Mouse (Mus musculus) heart, embryonic 16.5 days (tissue): ENCODE measurements around the gene Lrrc1. TPM values are rescaled to one million over a fixed set of nuclear protein-coding genes. Genes with fewer than 3 reads are reported as not detected.

ENCODE experiments used
- ATAC-seq: fragments of 200-750 bp; cut with Nextera tagmentation; replicated peaks from 2 replicates; pipeline ENCODE4 v1.8.0; 2017; ENCODE audit warnings: moderate number of reproducible peaks; ENCODE audit not compliant: insufficient read depth, low FRiP score; ENCODE audit errors: extremely low read depth
- H3K27ac ChIP-seq: fragments of 300-500 bp; sonication (generic); 2 replicates; pipeline ENCODE4 v1.5.1; 2014; ENCODE audit warnings: mild to moderate bottlenecking, low read length, control low read depth, moderate library complexity
- H3K27me3 ChIP-seq: fragments of 300-500 bp; sonication (generic); 2 replicates; pipeline ENCODE4 v1.6.1; 2014; ENCODE audit warnings: low read length, mixed read lengths; ENCODE audit not compliant: control insufficient read depth, insufficient read depth
- H3K36me3 ChIP-seq: fragments of 300-500 bp; sonication (generic); 2 replicates; pipeline ENCODE4 v1.6.1; 2014; ENCODE audit not compliant: control insufficient read depth, insufficient read depth
- H3K4me1 ChIP-seq: fragments of 300-500 bp; sonication (generic); 2 replicates; pipeline ENCODE4 v1.6.1; 2014; ENCODE audit warnings: low read length, mixed read lengths; ENCODE audit not compliant: control insufficient read depth, insufficient read depth
- H3K4me2 ChIP-seq: fragments of 300-500 bp; sonication (generic); 2 replicates; pipeline ENCODE4 v1.6.1; 2014; ENCODE audit warnings: low read depth, mild to moderate bottlenecking, control low read depth, low read length
- H3K4me3 ChIP-seq: fragments of 300-500 bp; sonication (generic); 2 replicates; pipeline ENCODE4 v1.5.1; 2014; ENCODE audit warnings: mild to moderate bottlenecking, control low read depth, low read length
- H3K9ac ChIP-seq: fragments of 300-500 bp; sonication (generic); 2 replicates; pipeline ENCODE4 v1.6.1; 2014; ENCODE audit warnings: low read length, control low read depth
- H3K9me3 ChIP-seq: fragments of 300-500 bp; sonication (generic); replicated peaks from 2 replicates; pipeline ENCODE4 v1.6.1; 2016; ENCODE audit warnings: low read length; ENCODE audit not compliant: control insufficient read depth
- WGBS: fragments of 180-500 bp; shearing (Covaris S2); extraction: QIAGEN DNeasy Blood & Tissue Kit; methylation state at CpG from one replicate; pipeline ENCODE4 v1.1.7; 2014; 5-methylcytosine and 5-hydroxymethylcytosine counted together
- polyA plus RNA-seq: library from polyadenylated mRNA; unstranded; fragments of >200 nt; fragmentation: Nextera tagmentation; extraction: Ambion mirVana; gene quantifications from 2 replicates; pipeline ENCODE4 v1.2.1, GENCODE M21; 2015

The Lrrc1 gene
- polyA plus RNA-seq, 1 experiment from 2014 or later: 23.6 TPM

DNA sequence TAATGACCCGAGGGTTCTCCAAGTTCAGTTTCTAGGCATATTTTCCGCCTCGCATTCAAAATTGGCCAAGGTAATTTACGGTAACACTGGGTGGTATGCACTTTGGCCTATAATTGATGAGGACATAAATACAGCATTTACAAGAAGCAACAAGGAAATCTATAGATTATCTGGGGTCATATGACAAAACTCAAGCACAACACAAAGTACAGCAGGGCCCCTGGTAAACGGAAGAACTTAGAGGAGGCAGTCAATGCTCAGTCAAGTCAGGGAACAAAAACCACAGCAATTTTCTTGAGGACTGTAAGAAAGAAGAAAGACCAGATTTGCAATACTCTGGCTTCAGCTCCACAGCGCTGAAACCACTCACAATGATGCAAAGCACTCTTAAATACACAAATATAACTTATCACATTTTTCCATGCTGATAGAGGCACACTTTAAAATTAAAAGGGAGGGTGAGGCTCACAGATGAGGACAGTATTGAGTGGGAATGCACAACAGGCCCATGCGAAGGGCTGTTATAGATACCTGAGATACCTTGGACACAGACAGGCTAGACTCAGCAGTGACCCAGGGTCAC, 27.8 kb downstream of the Lrrc1 start:
- H3K9me3 ChIP-seq: no peaks in the 10 kb centered on the region
- no peak for ATAC-seq
- no peaks in the 10 kb centered on the region for H3K36me3 ChIP-seq
- peaks cover 62% of the 10 kb centered on the region for H3K4me1 ChIP-seq
- no peak overlapping the region for H3K27ac ChIP-seq
- no peak overlapping the region for H3K4me3 ChIP-seq
- no peak overlapping the region for H3K4me2 ChIP-seq
- H3K9ac ChIP-seq: no peak overlapping the region
- WGBS: 77% methylated on average over 7 of the region's 7 CpGs
- no peaks in the 10 kb centered on the region for H3K27me3 ChIP-seq

DNA sequence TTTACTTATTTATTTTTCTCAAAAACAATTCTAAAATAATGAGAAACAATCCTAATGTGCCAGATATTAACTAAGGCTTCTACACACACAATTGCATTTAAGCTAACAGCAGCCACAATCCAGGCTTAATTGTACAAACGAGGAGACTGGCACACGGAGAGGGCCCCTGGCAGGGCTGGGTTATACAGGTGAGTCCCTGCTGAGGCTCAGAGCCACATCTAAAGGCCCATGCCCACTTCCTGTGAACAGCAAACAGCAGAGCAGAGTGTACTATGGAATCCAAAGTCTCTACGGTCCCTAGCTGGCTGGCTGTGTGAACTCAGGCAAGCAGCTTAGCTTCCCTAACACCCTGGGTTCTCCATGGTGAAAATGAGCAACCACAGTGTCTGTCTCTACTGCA, 30.8 kb downstream of the Lrrc1 start:
- Histone ChIP-seq H3K36me3 (no peaks in the 10 kb centered on the region), H3K27me3 (no peaks in the 10 kb centered on the region), H3K27ac (no peak overlapping the region), H3K9ac (no peak overlapping the region), H3K4me3 (no peak overlapping the region), H3K4me1 (peaks cover 57% of the 10 kb centered on the region), H3K9me3 (no peaks in the 10 kb centered on the region), H3K4me2 (no peak overlapping the region)
- ATAC-seq: peak; percentile 49
- WGBS: 69% methylated on average over 3 of the region's 3 CpGs

DNA sequence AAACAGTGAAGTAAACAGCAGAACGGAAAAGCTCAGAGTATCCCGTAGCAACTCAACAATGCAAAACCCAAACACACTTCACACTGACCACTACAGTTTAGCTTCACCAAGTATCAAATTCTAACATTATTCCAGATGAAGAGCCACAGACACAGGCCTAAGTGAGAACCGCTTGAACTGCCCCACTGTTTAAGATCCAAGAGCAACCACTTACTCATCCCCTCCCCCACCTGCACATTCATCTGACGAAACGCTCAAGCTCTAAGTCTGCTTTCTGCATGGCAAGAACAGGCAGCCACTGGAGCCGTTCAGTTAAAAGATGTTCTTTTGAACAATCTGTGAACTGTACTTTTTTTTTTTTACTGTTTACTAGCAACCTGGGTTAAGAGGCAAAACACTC, 32.5 kb downstream of the Lrrc1 start:
- H3K27me3 ChIP-seq: no peaks in the 10 kb centered on the region
- ATAC-seq: no peak
- no peak overlapping the region; the same call in 1 of the 2 replicates for H3K4me2 ChIP-seq
- H3K27ac ChIP-seq: no peak overlapping the region
- H3K4me1 ChIP-seq: peaks cover 44% of the 10 kb centered on the region
- no peaks in the 10 kb centered on the region for H3K36me3 ChIP-seq
- H3K4me3 ChIP-seq: no peak overlapping the region
- no peak overlapping the region for H3K9ac ChIP-seq
- H3K9me3 ChIP-seq: no peaks in the 10 kb centered on the region
- 47% methylated on average over 6 of the region's 6 CpGs for WGBS

DNA sequence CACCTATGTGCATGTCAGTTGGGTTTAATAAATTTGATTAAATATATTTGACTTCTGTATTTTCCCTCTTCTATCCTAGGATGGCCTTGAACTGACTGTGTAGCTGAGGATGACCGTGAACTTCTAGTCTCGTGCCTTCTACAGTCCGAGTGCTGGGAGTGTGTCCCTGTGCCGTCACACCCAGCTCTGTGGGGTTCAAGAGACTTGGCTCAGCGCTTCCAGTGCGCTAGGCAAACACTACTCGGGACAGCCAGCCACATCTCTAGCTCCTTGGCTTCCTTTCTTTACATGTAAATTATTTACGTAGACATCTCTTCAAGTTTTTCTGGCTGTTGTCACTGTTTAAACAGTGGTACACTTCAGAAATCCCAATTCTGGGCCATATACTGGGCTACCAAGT, 34.1 kb downstream of the Lrrc1 start:
- Histone ChIP-seq H3K9me3 (no peaks in the 10 kb centered on the region), H3K36me3 (no peaks in the 10 kb centered on the region), H3K4me1 (peaks cover 30% of the 10 kb centered on the region), H3K27ac (no peak overlapping the region), H3K27me3 (no peaks in the 10 kb centered on the region), H3K4me2 (no peak overlapping the region), H3K9ac (no peak overlapping the region), H3K4me3 (no peak overlapping the region)
- no peak for ATAC-seq
- 80% methylated on average over 8 of the region's 8 CpGs for WGBS

DNA sequence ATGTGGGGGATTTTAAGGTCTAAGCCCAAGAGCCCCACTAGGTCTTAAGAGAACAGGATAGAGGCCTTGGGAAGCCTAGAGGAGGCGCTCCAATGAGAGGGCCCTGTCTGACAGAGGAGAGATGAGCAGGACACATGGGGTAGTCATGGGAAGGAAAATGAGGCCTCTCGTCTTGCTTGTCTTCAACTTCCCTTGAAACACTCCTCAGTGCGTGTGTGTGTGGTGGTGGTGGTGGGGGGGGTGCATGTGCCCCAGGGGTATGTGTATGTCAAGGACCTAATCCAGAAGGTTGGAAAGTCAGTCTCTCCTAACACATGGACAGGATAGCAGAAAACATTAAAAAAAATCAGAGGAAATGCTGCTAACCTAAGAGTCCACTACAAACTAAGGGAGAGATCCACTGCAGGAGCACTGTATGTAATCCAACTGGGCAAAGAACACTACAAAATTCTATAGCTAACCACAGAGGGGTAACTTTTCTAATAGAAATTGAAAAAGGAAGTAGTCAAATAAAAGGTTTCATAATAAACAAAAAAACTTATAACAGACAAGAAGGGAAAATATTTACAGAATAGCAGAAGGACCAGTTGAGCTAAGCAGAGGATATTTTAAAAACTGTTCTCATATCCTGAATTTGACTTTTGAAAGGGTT, 36.8 kb downstream of the Lrrc1 start:
- H3K9ac ChIP-seq: no peak overlapping the region
- ATAC-seq: no peak
- WGBS: 87% methylated on average over 3 of the region's 3 CpGs
- no peaks in the 10 kb centered on the region for H3K27me3 ChIP-seq
- H3K4me3 ChIP-seq: no peak overlapping the region
- no peaks in the 10 kb centered on the region for H3K9me3 ChIP-seq
- H3K4me2 ChIP-seq: no peak overlapping the region
- no peaks in the 10 kb centered on the region for H3K36me3 ChIP-seq
- peaks cover 25% of the 10 kb centered on the region for H3K4me1 ChIP-seq
- no peak overlapping the region for H3K27ac ChIP-seq

DNA sequence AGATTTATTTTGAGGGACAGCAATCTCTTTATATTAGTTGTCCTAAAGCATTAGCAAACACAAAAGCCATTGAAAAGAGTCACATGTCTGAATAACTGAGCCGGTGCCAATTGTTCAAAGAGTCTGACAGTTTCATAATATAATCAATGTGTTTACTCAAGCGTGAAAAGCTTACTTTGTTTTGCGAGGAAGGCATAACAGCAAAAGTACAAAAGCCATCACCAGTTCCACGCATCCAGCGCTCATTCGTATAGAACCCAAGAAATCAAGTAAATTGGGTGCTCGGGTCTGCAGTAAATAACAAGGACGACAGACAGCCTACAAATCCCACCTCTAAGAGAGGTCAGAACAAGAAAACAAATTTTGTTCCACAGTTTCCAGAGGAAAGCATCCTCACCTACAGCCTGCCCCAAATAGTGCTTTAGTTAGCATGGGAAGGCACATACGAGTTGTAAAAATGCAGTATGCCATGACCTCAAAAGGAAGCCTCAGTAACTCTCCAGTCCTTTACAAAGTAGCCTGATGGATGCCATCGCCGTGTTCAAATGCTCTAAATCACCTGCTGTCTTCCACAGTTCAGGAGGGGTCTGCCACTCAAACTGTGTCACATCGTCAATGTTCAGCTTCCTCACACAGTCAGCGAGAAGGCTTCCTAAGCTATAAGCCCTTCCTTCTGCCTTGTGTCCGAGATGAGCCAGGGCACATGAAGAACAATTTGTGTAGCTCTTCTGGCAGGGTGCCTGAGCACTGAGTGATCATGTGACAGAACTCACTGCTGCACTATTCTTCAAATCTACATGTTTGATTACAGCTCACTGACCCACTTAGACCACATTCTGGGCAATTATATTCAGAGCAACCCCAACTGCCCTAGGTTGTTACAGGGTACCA, 41.9 kb downstream of the Lrrc1 start:
- H3K4me3 ChIP-seq: 0 out of 2 replicates have a peak overlapping the region, but pooled peaks have one; percentile 4
- peak overlapping the region; percentile 23; the same call in 1 of the 2 replicates for H3K9ac ChIP-seq
- peak overlapping the region; percentile 73 for H3K27ac ChIP-seq
- 66% methylated on average over 14 of the region's 14 CpGs for WGBS
- H3K4me2 ChIP-seq: peak overlapping the region; percentile 30; the same call in 1 of the 2 replicates
- no peaks in the 10 kb centered on the region for H3K27me3 ChIP-seq
- ATAC-seq: peak; percentile 76
- H3K36me3 ChIP-seq: no peaks in the 10 kb centered on the region
- no peaks in the 10 kb centered on the region for H3K9me3 ChIP-seq
- peaks cover 25% of the 10 kb centered on the region for H3K4me1 ChIP-seq

DNA sequence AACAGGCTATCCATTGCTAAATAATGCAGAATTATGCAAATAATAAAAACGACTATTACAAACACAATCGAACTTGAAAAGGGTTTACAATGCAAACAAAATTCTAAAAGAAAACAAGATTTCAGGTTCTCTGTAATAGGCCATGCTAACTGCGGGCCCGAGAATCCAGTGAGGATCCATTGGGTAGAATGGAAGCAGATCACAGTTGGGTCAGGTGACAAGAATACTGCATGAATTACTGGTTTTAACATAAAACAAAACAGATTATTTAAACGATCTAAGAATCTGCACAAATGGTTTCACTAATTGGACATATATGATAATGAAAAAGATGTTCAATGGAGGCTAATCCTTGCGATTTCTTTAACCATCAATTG, 42.5 kb downstream of the Lrrc1 start:
- Histone ChIP-seq H3K27me3 (no peaks in the 10 kb centered on the region), H3K36me3 (no peaks in the 10 kb centered on the region), H3K27ac (no peak overlapping the region), H3K9me3 (no peaks in the 10 kb centered on the region), H3K4me3 (no peak overlapping the region), H3K4me1 (peaks cover 31% of the 10 kb centered on the region), H3K4me2 (no peak overlapping the region), H3K9ac (no peak overlapping the region)
- 88% methylated on average over 6 of the region's 6 CpGs for WGBS
- no peak for ATAC-seq

DNA sequence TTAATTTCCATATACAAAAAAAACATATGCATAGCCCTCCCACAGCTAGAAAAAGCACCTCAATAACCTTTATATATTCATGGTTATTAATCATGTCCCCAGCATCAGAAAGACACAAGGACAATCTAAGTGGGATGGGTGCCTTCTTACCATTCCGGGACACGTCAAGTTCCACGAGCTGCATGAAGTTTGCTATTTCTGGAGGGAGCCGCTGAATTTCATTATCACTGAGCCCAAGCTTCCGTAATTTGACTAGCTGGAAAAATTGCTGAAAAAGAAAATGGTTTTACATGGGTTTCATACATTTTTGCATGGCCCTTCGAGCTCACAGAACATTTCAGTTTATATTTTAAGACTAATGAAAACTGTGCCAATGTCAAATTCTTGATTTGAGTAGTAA, 45.6 kb downstream of the Lrrc1 start:
- Histone ChIP-seq H3K36me3 (no peaks in the 10 kb centered on the region), H3K4me1 (peaks cover 46% of the 10 kb centered on the region), H3K9me3 (no peaks in the 10 kb centered on the region), H3K4me2 (no peak overlapping the region), H3K27me3 (no peaks in the 10 kb centered on the region), H3K9ac (no peak overlapping the region), H3K4me3 (no peak overlapping the region), H3K27ac (no peak overlapping the region)
- ATAC-seq: no peak
- 70% methylated on average over 6 of the region's 6 CpGs for WGBS

DNA sequence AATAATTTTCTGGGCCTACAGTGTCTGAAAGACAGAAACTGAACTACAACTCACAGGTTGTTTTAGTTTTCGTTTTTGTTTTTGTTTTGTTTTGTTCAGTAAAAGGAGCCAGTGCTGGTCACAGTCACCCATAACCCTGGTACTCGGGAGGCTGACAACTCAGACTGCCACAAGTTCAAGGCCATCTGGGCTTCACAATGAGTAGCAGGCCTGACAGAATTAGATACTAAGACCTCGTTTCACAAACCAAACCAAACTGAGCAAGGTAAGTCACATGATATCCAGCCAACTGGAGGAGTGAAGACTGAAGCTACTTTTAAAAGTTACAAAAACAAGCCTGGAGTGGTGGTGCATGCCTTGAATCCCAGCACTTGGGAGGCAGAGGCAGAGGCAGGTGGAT, 46.3 kb downstream of the Lrrc1 start:
- Histone ChIP-seq H3K4me3 (no peak overlapping the region), H3K4me1 (peaks cover 47% of the 10 kb centered on the region), H3K9me3 (no peaks in the 10 kb centered on the region), H3K36me3 (no peaks in the 10 kb centered on the region), H3K9ac (no peak overlapping the region), H3K27ac (peak overlapping the region; percentile 71; the same call in 1 of the 2 replicates), H3K4me2 (no peak overlapping the region), H3K27me3 (no peaks in the 10 kb centered on the region)
- ATAC-seq: no peak
- WGBS: 72% methylated on average over 3 of the region's 3 CpGs
